Mouse (Mus musculus): ENCODE measurements around the gene Ip6k3.

- no peak for TF ChIP-seq HCFC1 (IDR thresholded peaks at IDR 0.05; ENCODE audit: borderline replicate concordance, insufficient read depth, low read length)
- TF ChIP-seq CHD2 (IDR thresholded peaks at IDR 0.05; ENCODE audit: low read depth, low read length) = no peak
- no peak for TF ChIP-seq ZNF384 (IDR thresholded peaks at IDR 0.05; ENCODE audit: low read depth, low read length)
- no peak for TF ChIP-seq MAFK (IDR thresholded peaks at IDR 0.05; ENCODE audit: insufficient read depth, low read depth, low read length)
Measured at GRCm38 (mm10) chr17:27125185-27125584, 42.4 kb downstream of the Ip6k3 start.

All from ES-E14 (cell line).